Mouse (Mus musculus): ENCODE results near the gene Ankfy1.

The Ankfy1 gene

GRCm38 (mm10) chr11:72818067-72818466 is 128.3 kb downstream of the Ankfy1 start:
- peaks cover 13% of the 10 kb centered on the region; the same call in 1 of the 2 replicates for H3K36me3 ChIP-seq (ENCODE audit: control insufficient read depth, insufficient read depth, low read length, poor library complexity, severe bottlenecking)
- no peak for DNase-seq (ENCODE audit: low read depth, low spot score)
- no peaks in the 10 kb centered on the region for H3K27me3 ChIP-seq (ENCODE audit: control insufficient read depth, insufficient read depth, low read length, poor library complexity, severe bottlenecking)

GRCm38 (mm10) chr11:72821041-72821440 is 131.2 kb downstream of the Ankfy1 start:
- no peaks in the 10 kb centered on the region for H3K27me3 ChIP-seq (ENCODE audit: control insufficient read depth, insufficient read depth, low read length, poor library complexity, severe bottlenecking)
- H3K36me3 ChIP-seq (ENCODE audit: control insufficient read depth, insufficient read depth, low read length, poor library complexity, severe bottlenecking): peaks cover 20% of the 10 kb centered on the region; the same call in 1 of the 2 replicates
- DNase-seq (ENCODE audit: low read depth, low spot score): no peak
